Mouse (Mus musculus): ENCODE measurements around the gene U90926. TPM values are rescaled to one million over a fixed set of nuclear protein-coding genes. Genes with fewer than 3 reads are reported as not detected.

The U90926 gene
- polyA plus RNA-seq (2014; fragmentation: Nextera tagmentation; extraction: Ambion mirVana), result not detected in 2 replicates

DNA sequence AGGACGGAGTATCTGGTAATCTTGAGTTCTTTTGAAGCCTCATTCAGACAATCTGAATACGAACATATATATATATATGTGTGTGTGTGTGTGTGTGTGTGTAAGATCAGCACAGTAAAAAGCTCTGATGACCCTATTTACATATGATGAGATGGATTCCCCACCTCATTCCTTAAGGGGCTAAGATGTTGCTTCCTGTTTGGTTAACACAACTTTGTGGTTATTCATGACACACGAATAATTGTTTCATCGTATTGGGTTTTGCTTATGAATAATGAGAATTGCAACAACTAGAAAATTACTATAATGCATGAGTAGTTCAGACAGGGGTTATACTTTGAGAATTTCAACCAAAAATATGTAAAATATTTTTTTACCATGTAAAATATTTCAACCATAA lies at the start of gene U90926:
TSS of gene U90926 (minus strand) at position 101 of the 400 bp plus-strand sequence.
- Histone ChIP-seq H3K4me3 (ENCODE audit: low read depth, low read length) (no peak within 1 kb of the TSS), H3K36me3 (replicated peaks; ENCODE audit: control insufficient read depth, insufficient read depth, low read depth, low read length) (no peaks in the 10 kb centered on the region), H3K9me3 (replicated peaks; ENCODE audit: control insufficient read depth, low read length) (no peaks in the 10 kb centered on the region), H3K27me3 (ENCODE audit: control insufficient read depth, insufficient read depth, low read length) (no peaks in the 10 kb centered on the region), H3K27ac (replicated peaks; ENCODE audit: low read depth, low read length) (no peak within 1 kb of the TSS), H3K4me2 (ENCODE audit: low read depth, low read length) (no peak within 1 kb of the TSS), H3K9ac (replicated peaks; ENCODE audit: low read length) (no peak within 1 kb of the TSS), H3K4me1 (ENCODE audit: control insufficient read depth, insufficient read depth, low read length) (no peaks in the 10 kb centered on the region)
- no peak for DNase-seq (ENCODE audit: low spot score)
- no peak for ATAC-seq (replicated peaks; ENCODE audit: insufficient number of reproducible peaks, low FRiP score, low TSS enrichment, low read depth)
- WGBS, result 93% methylated on average over 4 of the region's 4 CpGs

DNA sequence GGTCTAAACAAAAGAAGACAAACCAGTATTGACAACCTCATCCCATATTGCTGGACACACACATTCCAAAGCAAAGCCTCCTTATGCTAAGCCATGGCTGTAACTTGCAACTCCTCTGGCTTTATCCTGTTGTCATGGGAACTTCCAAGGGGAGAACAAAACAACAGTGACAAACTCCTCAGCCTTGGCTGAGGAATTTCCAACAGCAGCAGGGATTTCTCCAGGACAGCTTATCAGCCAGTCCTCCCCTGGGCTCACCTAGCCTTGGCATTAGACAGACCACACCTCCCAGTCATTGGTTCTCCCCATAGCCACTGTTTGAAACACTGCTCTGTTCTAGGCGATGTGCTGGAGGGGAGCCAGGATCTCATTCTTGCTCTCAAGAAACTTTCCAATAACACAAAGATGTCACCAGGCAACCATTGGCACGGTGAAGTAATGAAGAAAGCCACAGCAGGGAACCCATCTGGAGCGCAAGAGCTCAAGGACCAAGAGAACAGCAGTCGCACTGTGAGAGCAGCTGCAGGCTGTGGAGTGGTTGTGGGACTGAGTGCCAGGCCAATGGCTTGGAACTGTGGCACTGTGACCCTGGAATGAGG lies 48.7 kb upstream of the U90926 start:
- Histone ChIP-seq H3K36me3 (replicated peaks; ENCODE audit: control insufficient read depth, insufficient read depth, low read depth, low read length) (no peaks in the 10 kb centered on the region), H3K27me3 (ENCODE audit: control insufficient read depth, insufficient read depth, low read length) (no peaks in the 10 kb centered on the region), H3K27ac (replicated peaks; ENCODE audit: low read depth, low read length) (no peak overlapping the region), H3K4me1 (ENCODE audit: control insufficient read depth, insufficient read depth, low read length) (no peaks in the 10 kb centered on the region), H3K4me3 (ENCODE audit: low read depth, low read length) (no peak overlapping the region), H3K4me2 (ENCODE audit: low read depth, low read length) (no peak overlapping the region), H3K9ac (replicated peaks; ENCODE audit: low read length) (no peak overlapping the region), H3K9me3 (replicated peaks; ENCODE audit: control insufficient read depth, low read length) (no peaks in the 10 kb centered on the region)
- WGBS, result 19% methylated on average over 4 of the region's 4 CpGs
- DNase-seq (ENCODE audit: low spot score) (no peak), ATAC-seq (replicated peaks; ENCODE audit: insufficient number of reproducible peaks, low FRiP score, low TSS enrichment, low read depth) (peak; percentile 50)

DNA sequence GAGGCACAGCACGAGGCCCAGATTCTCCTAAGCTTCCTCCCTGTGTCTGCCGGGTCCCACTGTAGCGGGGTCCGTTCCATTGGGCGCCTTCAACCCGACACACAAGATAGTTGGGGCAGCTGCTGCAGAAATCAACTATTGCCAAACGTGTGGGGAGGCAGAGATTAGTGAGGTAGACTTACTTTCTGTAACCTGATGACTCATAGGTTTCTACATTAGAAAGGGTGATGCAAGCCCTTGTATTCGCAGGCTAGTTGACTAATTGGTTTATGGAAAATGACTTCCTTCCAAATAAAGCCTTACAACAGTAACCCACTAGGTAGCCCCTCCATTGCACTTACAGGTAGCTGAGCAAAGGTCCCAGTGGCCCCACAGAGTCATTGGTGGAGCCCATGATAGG lies 47.4 kb upstream of the U90926 start:
- DNase-seq (ENCODE audit: low spot score), result no peak
- no peaks in the 10 kb centered on the region for H3K36me3 ChIP-seq (replicated peaks; ENCODE audit: control insufficient read depth, insufficient read depth, low read depth, low read length)
- 87% methylated on average over 8 of the region's 8 CpGs for WGBS
- no peak overlapping the region for H3K4me2 ChIP-seq (ENCODE audit: low read depth, low read length)
- no peaks in the 10 kb centered on the region for H3K9me3 ChIP-seq (replicated peaks; ENCODE audit: control insufficient read depth, low read length)
- no peak overlapping the region for H3K9ac ChIP-seq (replicated peaks; ENCODE audit: low read length)
- H3K27me3 ChIP-seq (ENCODE audit: control insufficient read depth, insufficient read depth, low read length), result no peaks in the 10 kb centered on the region
- H3K4me1 ChIP-seq (ENCODE audit: control insufficient read depth, insufficient read depth, low read length), result no peaks in the 10 kb centered on the region
- no peak overlapping the region for H3K27ac ChIP-seq (replicated peaks; ENCODE audit: low read depth, low read length)
- no peak overlapping the region for H3K4me3 ChIP-seq (ENCODE audit: low read depth, low read length)
- no peak for ATAC-seq (replicated peaks; ENCODE audit: insufficient number of reproducible peaks, low FRiP score, low TSS enrichment, low read depth)

DNA sequence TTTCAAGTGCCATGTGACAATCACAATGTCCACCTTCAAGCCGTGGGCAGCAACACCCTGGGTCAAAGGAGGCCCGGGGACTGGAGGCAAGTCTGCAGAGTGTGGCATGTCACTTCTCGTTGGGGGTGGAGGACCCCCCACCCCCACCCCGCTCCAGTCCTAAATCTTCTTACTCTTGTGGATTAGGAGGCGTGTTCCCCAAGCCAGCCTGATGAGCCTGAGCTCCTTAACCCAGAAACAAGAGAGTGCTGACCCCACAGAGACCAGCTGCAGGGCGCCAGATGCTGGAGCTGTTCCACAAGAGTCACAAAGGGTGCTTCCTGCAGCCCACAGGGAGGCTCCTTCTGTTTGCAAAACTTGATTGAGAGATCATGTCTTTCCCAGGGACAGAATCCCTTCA lies 41.0 kb upstream of the U90926 start, which contains the start of gene Ppef2:
TSS of gene Ppef2 (minus strand) at position 61 of the 400 bp plus-strand sequence.
- peak; percentile 17 for DNase-seq (ENCODE audit: low spot score)
- no peaks in the 10 kb centered on the region for H3K9me3 ChIP-seq (replicated peaks; ENCODE audit: control insufficient read depth, low read length)
- no peaks in the 10 kb centered on the region for H3K4me1 ChIP-seq (ENCODE audit: control insufficient read depth, insufficient read depth, low read length)
- no peak within 1 kb of the TSS for H3K4me3 ChIP-seq (ENCODE audit: low read depth, low read length)
- no peaks in the 10 kb centered on the region for H3K27me3 ChIP-seq (ENCODE audit: control insufficient read depth, insufficient read depth, low read length)
- ATAC-seq (replicated peaks; ENCODE audit: insufficient number of reproducible peaks, low FRiP score, low TSS enrichment, low read depth), result no peak
- WGBS, result 13% methylated on average over 6 of the region's 6 CpGs
- no peak within 1 kb of the TSS for H3K4me2 ChIP-seq (ENCODE audit: low read depth, low read length)
- no peak within 1 kb of the TSS for H3K9ac ChIP-seq (replicated peaks; ENCODE audit: low read length)
- no peaks in the 10 kb centered on the region for H3K36me3 ChIP-seq (replicated peaks; ENCODE audit: control insufficient read depth, insufficient read depth, low read depth, low read length)
- H3K27ac ChIP-seq (replicated peaks; ENCODE audit: low read depth, low read length), result no peak within 1 kb of the TSS

DNA sequence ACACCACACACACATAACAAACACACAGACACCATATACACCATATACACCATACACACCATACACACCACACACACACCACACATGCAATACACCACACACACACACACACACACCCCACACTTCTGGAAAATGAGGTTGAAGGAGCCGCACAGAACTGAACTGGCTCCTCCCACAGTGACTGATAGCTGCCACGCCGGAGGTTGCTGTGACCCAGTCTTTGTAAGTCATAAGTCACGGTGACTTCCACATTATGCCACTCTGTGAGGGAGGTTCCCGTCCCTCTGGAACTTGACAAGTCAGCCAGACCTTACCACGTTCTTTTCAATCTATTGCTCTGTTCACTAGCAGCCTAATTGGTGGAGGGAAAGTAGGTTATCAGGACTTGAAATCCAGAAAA lies 39.3 kb upstream of the U90926 start:
- H3K27me3 ChIP-seq (ENCODE audit: control insufficient read depth, insufficient read depth, low read length), result no peaks in the 10 kb centered on the region
- H3K9me3 ChIP-seq (replicated peaks; ENCODE audit: control insufficient read depth, low read length), result no peaks in the 10 kb centered on the region
- no peak overlapping the region for H3K4me2 ChIP-seq (ENCODE audit: low read depth, low read length)
- H3K36me3 ChIP-seq (replicated peaks; ENCODE audit: control insufficient read depth, insufficient read depth, low read depth, low read length), result no peaks in the 10 kb centered on the region
- ATAC-seq (replicated peaks; ENCODE audit: insufficient number of reproducible peaks, low FRiP score, low TSS enrichment, low read depth) (no peak), DNase-seq (ENCODE audit: low spot score) (no peak)
- H3K27ac ChIP-seq (replicated peaks; ENCODE audit: low read depth, low read length), result no peak overlapping the region
- no peaks in the 10 kb centered on the region for H3K4me1 ChIP-seq (ENCODE audit: control insufficient read depth, insufficient read depth, low read length)
- WGBS, result 80% methylated on average over 6 of the region's 6 CpGs
- no peak overlapping the region for H3K9ac ChIP-seq (replicated peaks; ENCODE audit: low read length)
- no peak overlapping the region for H3K4me3 ChIP-seq (ENCODE audit: low read depth, low read length)

DNA sequence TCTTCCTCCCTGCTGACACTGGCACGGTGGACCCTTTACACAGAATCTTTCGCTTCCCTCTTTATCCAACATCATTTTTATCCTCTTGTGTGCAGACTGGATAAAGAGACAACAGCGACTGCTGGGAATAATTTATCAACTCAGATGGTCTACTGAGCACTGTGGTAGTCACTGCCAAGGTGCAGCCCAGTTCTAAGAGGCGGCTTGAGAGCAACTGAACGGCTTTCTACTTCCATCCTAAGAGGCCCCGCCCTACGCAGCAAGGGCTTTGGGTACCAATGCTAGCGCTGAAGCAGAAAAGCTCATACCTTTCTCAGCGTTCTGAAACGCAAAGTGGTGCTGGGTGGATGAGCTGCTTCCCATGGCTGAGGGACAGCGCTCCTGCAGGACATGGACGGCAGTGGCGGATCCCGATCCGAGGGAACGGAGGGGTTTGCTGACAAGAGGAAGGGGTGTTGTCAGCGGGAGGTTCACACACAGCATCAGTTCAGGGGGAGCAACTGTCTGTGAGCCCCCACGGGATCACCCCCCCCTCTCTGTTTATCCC lies 37.7 kb upstream of the U90926 start:
- no peak overlapping the region for H3K4me2 ChIP-seq (ENCODE audit: low read depth, low read length)
- no peaks in the 10 kb centered on the region for H3K36me3 ChIP-seq (replicated peaks; ENCODE audit: control insufficient read depth, insufficient read depth, low read depth, low read length)
- WGBS, result 19% methylated on average over 18 of the region's 18 CpGs
- DNase-seq (ENCODE audit: low spot score) (peak; percentile 56), ATAC-seq (replicated peaks; ENCODE audit: insufficient number of reproducible peaks, low FRiP score, low TSS enrichment, low read depth) (no peak)
- H3K4me3 ChIP-seq (ENCODE audit: low read depth, low read length), result no peak overlapping the region
- no peak overlapping the region for H3K27ac ChIP-seq (replicated peaks; ENCODE audit: low read depth, low read length)
- H3K27me3 ChIP-seq (ENCODE audit: control insufficient read depth, insufficient read depth, low read length), result no peaks in the 10 kb centered on the region
- no peaks in the 10 kb centered on the region for H3K9me3 ChIP-seq (replicated peaks; ENCODE audit: control insufficient read depth, low read length)
- H3K9ac ChIP-seq (replicated peaks; ENCODE audit: low read length), result 0 out of 2 replicates have a peak overlapping the region, but pooled peaks have one; percentile 13
- H3K4me1 ChIP-seq (ENCODE audit: control insufficient read depth, insufficient read depth, low read length), result no peaks in the 10 kb centered on the region

DNA sequence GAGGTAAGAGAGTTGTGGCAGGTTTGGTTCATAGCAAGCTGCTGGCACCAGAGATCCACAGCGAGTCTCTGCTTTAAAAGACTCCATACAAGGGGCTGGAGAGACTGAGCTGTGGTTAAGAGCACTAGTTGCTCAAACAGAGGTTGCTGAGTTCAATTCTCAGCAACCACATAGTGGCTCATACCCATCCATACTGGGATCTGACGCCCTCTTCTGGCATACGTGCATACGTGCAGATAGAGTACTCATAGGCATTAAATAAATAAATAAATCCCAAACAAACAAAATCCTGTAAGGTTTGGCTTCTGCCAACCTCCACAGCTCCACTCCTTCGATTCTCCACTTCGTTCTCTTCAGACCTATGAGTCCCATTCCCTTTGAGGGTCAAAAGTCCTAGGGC lies 36.8 kb upstream of the U90926 start:
- no peak overlapping the region for H3K4me2 ChIP-seq (ENCODE audit: low read depth, low read length)
- H3K27ac ChIP-seq (replicated peaks; ENCODE audit: low read depth, low read length), result no peak overlapping the region
- DNase-seq (ENCODE audit: low spot score) (no peak), ATAC-seq (replicated peaks; ENCODE audit: insufficient number of reproducible peaks, low FRiP score, low TSS enrichment, low read depth) (no peak)
- 93% methylated on average over 6 of the region's 6 CpGs for WGBS
- H3K9me3 ChIP-seq (replicated peaks; ENCODE audit: control insufficient read depth, low read length), result no peaks in the 10 kb centered on the region
- no peaks in the 10 kb centered on the region for H3K4me1 ChIP-seq (ENCODE audit: control insufficient read depth, insufficient read depth, low read length)
- H3K36me3 ChIP-seq (replicated peaks; ENCODE audit: control insufficient read depth, insufficient read depth, low read depth, low read length), result no peaks in the 10 kb centered on the region
- no peak overlapping the region for H3K4me3 ChIP-seq (ENCODE audit: low read depth, low read length)
- H3K27me3 ChIP-seq (ENCODE audit: control insufficient read depth, insufficient read depth, low read length), result no peaks in the 10 kb centered on the region
- no peak overlapping the region for H3K9ac ChIP-seq (replicated peaks; ENCODE audit: low read length)

DNA sequence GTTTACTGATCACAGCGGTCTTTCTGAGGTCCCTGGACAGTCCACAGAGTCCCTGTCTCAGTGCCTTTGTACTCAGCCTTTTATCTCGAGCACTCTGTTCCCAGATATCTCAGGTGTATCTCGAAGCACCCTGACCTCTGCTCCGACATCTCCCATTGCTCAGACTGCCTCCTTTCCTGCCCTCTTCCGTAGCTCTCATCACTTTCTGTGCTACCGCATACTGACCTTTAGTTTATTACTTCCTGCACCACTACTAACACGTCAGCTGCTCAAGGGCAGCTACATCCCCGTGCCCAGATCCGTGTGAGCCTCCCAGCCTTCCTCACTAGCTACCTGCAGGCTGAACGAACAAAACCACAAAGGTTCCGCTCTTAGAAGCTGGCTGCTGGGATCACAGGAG lies 33.4 kb upstream of the U90926 start:
- no peak overlapping the region for H3K4me3 ChIP-seq (ENCODE audit: low read depth, low read length)
- no peak for ATAC-seq (replicated peaks; ENCODE audit: insufficient number of reproducible peaks, low FRiP score, low TSS enrichment, low read depth)
- H3K36me3 ChIP-seq (replicated peaks; ENCODE audit: control insufficient read depth, insufficient read depth, low read depth, low read length), result no peaks in the 10 kb centered on the region
- H3K9me3 ChIP-seq (replicated peaks; ENCODE audit: control insufficient read depth, low read length), result no peaks in the 10 kb centered on the region
- H3K27ac ChIP-seq (replicated peaks; ENCODE audit: low read depth, low read length), result no peak overlapping the region
- no peaks in the 10 kb centered on the region for H3K27me3 ChIP-seq (ENCODE audit: control insufficient read depth, insufficient read depth, low read length)
- no peak overlapping the region for H3K9ac ChIP-seq (replicated peaks; ENCODE audit: low read length)
- H3K4me1 ChIP-seq (ENCODE audit: control insufficient read depth, insufficient read depth, low read length), result no peaks in the 10 kb centered on the region
- H3K4me2 ChIP-seq (ENCODE audit: low read depth, low read length), result no peak overlapping the region
- 82% methylated on average over 11 of the region's 11 CpGs for WGBS
- no peak for DNase-seq (ENCODE audit: low spot score)
